Mouse (Mus musculus) embryonic facial prominence, embryonic 10.5 days (tissue): ENCODE results near the gene Ralgps2. TPM values are rescaled to one million over a fixed set of nuclear protein-coding genes. Genes with fewer than 3 reads are reported as not detected.
A peak's percentile ranks its signal among the peaks of the same experiment; 100 is the strongest.

Experiments used
- DNase-seq: peaks from one replicate; pipeline ENCODE4 v3.0.0-alpha.2; 2017; ENCODE audit warnings: low spot score
- H3K27ac ChIP-seq: fragments of 300-500 bp; sonication (generic); replicated peaks from 2 replicates; pipeline ENCODE4 v1.5.1; 2016; ENCODE audit warnings: mild to moderate bottlenecking
- H3K27me3 ChIP-seq: fragments of 300-500 bp; sonication (generic); replicated peaks from 2 replicates; pipeline ENCODE4 v1.6.1; 2016; ENCODE audit warnings: low read depth, mild to moderate bottlenecking; ENCODE audit not compliant: poor library complexity, severe bottlenecking
- H3K36me3 ChIP-seq: fragments of 300-500 bp; sonication (generic); replicated peaks from 2 replicates; pipeline ENCODE4 v1.6.1; 2016; ENCODE audit warnings: mild to moderate bottlenecking, moderate library complexity
- H3K4me1 ChIP-seq: fragments of 300-500 bp; sonication (generic); 2 replicates; pipeline ENCODE4 v1.6.1; 2016
- H3K4me3 ChIP-seq: fragments of 300-500 bp; sonication (generic); 2 replicates; pipeline ENCODE4 v1.5.1; 2016; ENCODE audit warnings: mild to moderate bottlenecking, moderate library complexity
- H3K9me3 ChIP-seq: fragments of 300-500 bp; sonication (generic); 2 replicates; pipeline ENCODE4 v1.6.1; 2016; ENCODE audit warnings: mild to moderate bottlenecking
- WGBS: fragments of 180-500 bp; shearing (Covaris S2); methylation state at CpG from one replicate; pipeline ENCODE4 v1.1.7; 2016; 5-methylcytosine and 5-hydroxymethylcytosine counted together
- polyA plus RNA-seq: library from polyadenylated mRNA; unstranded; fragments of >200 nt; fragmentation: Nextera tagmentation; extraction: Ambion mirVana; gene quantifications from 2 replicates; pipeline ENCODE4 v1.2.1, GENCODE M21; 2016

Gene Ralgps2
- polyA plus RNA-seq, 1 experiment from 2014 or later, result 84.0 TPM

- H3K27ac ChIP-seq, result no peak overlapping the region
- 67% methylated on average over 6 of the region's 6 CpGs for WGBS
- no peaks in the 10 kb centered on the region for H3K36me3 ChIP-seq
- peaks cover 2% of the 10 kb centered on the region; the same call in 1 of the 2 replicates for H3K9me3 ChIP-seq
- H3K4me3 ChIP-seq, result no peak overlapping the region
- H3K4me1 ChIP-seq, result peaks cover 2% of the 10 kb centered on the region; the same call in 1 of the 2 replicates
- no peaks in the 10 kb centered on the region for H3K27me3 ChIP-seq
- DNase-seq, result no peak
Observed at GRCm38 (mm10) chr1:156970641-156971040, 31.2 kb upstream of the Ralgps2 start.

GRCm38 (mm10) chr1:156968107-156968506 lies 28.7 kb upstream of the Ralgps2 start:
- 82% methylated on average over 7 of the region's 7 CpGs for WGBS
- Histone ChIP-seq H3K36me3 (no peaks in the 10 kb centered on the region), H3K9me3 (peaks cover 2% of the 10 kb centered on the region; the same call in 1 of the 2 replicates), H3K4me1 (peaks cover 20% of the 10 kb centered on the region), H3K27ac (no peak overlapping the region), H3K27me3 (no peaks in the 10 kb centered on the region), H3K4me3 (no peak overlapping the region)
- DNase-seq, result no peak

- H3K27me3 ChIP-seq, result no peaks in the 10 kb centered on the region
- H3K27ac ChIP-seq, result no peak overlapping the region
- peaks cover 24% of the 10 kb centered on the region for H3K4me1 ChIP-seq
- no peak overlapping the region for H3K4me3 ChIP-seq
- no peak for DNase-seq
- H3K36me3 ChIP-seq, result no peaks in the 10 kb centered on the region
- WGBS, result 70% methylated on average over 4 of the region's 4 CpGs
- H3K9me3 ChIP-seq, result no peaks in the 10 kb centered on the region
Observed at GRCm38 (mm10) chr1:156964586-156964932, 25.1 kb upstream of the Ralgps2 start.

GRCm38 (mm10) chr1:156963871-156964585 lies 24.6 kb upstream of the Ralgps2 start:
- no peak overlapping the region for H3K27ac ChIP-seq

GRCm38 (mm10) chr1:156961481-156962265 lies 22.2 kb upstream of the Ralgps2 start:
- Histone ChIP-seq H3K4me1 (peaks cover 24% of the 10 kb centered on the region), H3K9me3 (no peaks in the 10 kb centered on the region), H3K4me3 (no peak overlapping the region), H3K27me3 (no peaks in the 10 kb centered on the region), H3K27ac (0 out of 2 replicates have a peak overlapping the region, but pooled peaks have one; percentile 24), H3K36me3 (no peaks in the 10 kb centered on the region)
- no peak for DNase-seq
- 55% methylated on average over 8 of the region's 8 CpGs for WGBS

More at GRCm38 (mm10) chr1:156963871-156964585, 24.6 kb upstream of the Ralgps2 start:
- DNase-seq, result peak; percentile 17
- peaks cover 24% of the 10 kb centered on the region for H3K4me1 ChIP-seq
- no peaks in the 10 kb centered on the region for H3K9me3 ChIP-seq
- H3K27me3 ChIP-seq, result no peaks in the 10 kb centered on the region
- 35% methylated on average over 7 of the region's 7 CpGs for WGBS
- no peaks in the 10 kb centered on the region for H3K36me3 ChIP-seq
- no peak overlapping the region for H3K4me3 ChIP-seq

GRCm38 (mm10) chr1:156959004-156959403 lies 19.6 kb upstream of the Ralgps2 start:
- Histone ChIP-seq H3K27me3 (no peaks in the 10 kb centered on the region), H3K27ac (no peak overlapping the region), H3K36me3 (no peaks in the 10 kb centered on the region), H3K9me3 (no peaks in the 10 kb centered on the region), H3K4me1 (peaks cover 18% of the 10 kb centered on the region), H3K4me3 (no peak overlapping the region)
- DNase-seq, result no peak
- WGBS, result 85% methylated on average over 5 of the region's 5 CpGs

GRCm38 (mm10) chr1:156957360-156957759 lies 17.9 kb upstream of the Ralgps2 start:
- Histone ChIP-seq H3K4me1 (peaks cover 12% of the 10 kb centered on the region), H3K36me3 (no peaks in the 10 kb centered on the region), H3K27ac (no peak overlapping the region), H3K9me3 (no peaks in the 10 kb centered on the region), H3K4me3 (no peak overlapping the region), H3K27me3 (no peaks in the 10 kb centered on the region)
- no peak for DNase-seq
- 86% methylated on average over 3 of the region's 3 CpGs for WGBS

- Histone ChIP-seq H3K36me3 (no peaks in the 10 kb centered on the region), H3K27ac (no peak overlapping the region), H3K4me3 (no peak overlapping the region), H3K27me3 (no peaks in the 10 kb centered on the region), H3K9me3 (no peaks in the 10 kb centered on the region), H3K4me1 (peaks cover 6% of the 10 kb centered on the region)
- 58% methylated on average over 17 of the region's 17 CpGs for WGBS
- no peak for DNase-seq
Observed at GRCm38 (mm10) chr1:156955926-156956760, 16.7 kb upstream of the Ralgps2 start.

GRCm38 (mm10) chr1:156954216-156954615 lies 14.8 kb upstream of the Ralgps2 start:
- Histone ChIP-seq H3K4me1 (peaks cover 6% of the 10 kb centered on the region), H3K27me3 (no peaks in the 10 kb centered on the region), H3K36me3 (no peaks in the 10 kb centered on the region), H3K9me3 (no peaks in the 10 kb centered on the region), H3K4me3 (no peak overlapping the region), H3K27ac (no peak overlapping the region)
- WGBS, result 95% methylated on average over 12 of the region's 12 CpGs
- no peak for DNase-seq

GRCm38 (mm10) chr1:156950354-156950753 lies 10.9 kb upstream of the Ralgps2 start:
- H3K4me3 ChIP-seq, result no peak overlapping the region
- H3K9me3 ChIP-seq, result peaks cover 10% of the 10 kb centered on the region; the same call in 1 of the 2 replicates
- no peaks in the 10 kb centered on the region for H3K27me3 ChIP-seq
- no peak for DNase-seq
- no peaks in the 10 kb centered on the region for H3K36me3 ChIP-seq
- no peaks in the 10 kb centered on the region for H3K4me1 ChIP-seq
- 56% methylated on average over 5 of the region's 5 CpGs for WGBS
- no peak overlapping the region for H3K27ac ChIP-seq

GRCm38 (mm10) chr1:156940584-156940983 lies 1.2 kb upstream of the Ralgps2 start:
- no peaks in the 10 kb centered on the region for H3K9me3 ChIP-seq
- peak overlapping the region; percentile 85 for H3K4me3 ChIP-seq
- 58% methylated on average over 7 of the region's 7 CpGs for WGBS
- H3K36me3 ChIP-seq, result no peaks in the 10 kb centered on the region
- no peak overlapping the region for H3K27ac ChIP-seq
- peaks cover 23% of the 10 kb centered on the region for H3K4me1 ChIP-seq
- DNase-seq, result no peak
- H3K27me3 ChIP-seq, result no peaks in the 10 kb centered on the region

- Histone ChIP-seq H3K4me3 (peak overlapping the region; percentile 85), H3K9me3 (0 out of 2 replicates have a peak, but pooled peaks cover 2% of the 10 kb centered on the region), H3K27me3 (no peaks in the 10 kb centered on the region), H3K4me1 (peaks cover 23% of the 10 kb centered on the region), H3K36me3 (0 out of 2 replicates have a peak, but pooled peaks cover 2% of the 10 kb centered on the region), H3K27ac (peak overlapping the region; percentile 98)
- DNase-seq, result no peak
- WGBS, result 2% methylated on average over 8 of the region's 8 CpGs
Observed at GRCm38 (mm10) chr1:156940142-156940522, 706 bp upstream of the Ralgps2 start.
